Mouse (Mus musculus): Measurements from ENCODE around the gene Rab2b.

DNA sequence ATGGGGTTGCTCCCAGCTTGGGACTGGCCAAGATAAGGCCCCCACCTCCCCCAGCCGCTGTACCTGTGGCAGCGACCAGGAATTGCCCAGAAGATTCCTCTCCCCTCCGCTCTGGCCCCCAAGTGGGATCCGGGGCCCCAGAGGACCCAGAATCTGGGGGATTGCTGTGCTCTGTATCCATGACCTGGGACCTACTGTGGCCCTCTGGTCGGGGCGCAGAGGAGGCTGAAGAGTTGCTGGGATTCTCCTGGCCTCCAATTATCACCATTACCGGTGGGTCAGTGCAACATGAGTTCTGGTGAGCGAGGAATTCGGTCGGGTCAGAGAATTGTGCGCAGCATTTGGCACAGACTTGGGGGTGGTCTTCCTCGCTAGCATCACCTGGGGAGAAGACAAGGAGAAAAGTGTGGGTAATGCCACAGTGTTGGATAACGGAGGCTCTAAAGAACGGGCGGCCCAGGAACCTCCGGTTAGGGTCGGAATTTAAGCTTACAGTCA, 36.0 kb upstream of the Rab2b start:
- TF ChIP-seq CTCF (IDR thresholded peaks at IDR 0.05; ENCODE audit: borderline replicate concordance, insufficient read depth, low read length) = no peak
- TF ChIP-seq POLR2A (IDR thresholded peaks at IDR 0.05; ENCODE audit: low read depth, low read length) = no peak
